Mouse (Mus musculus) intestine, embryonic 14.5 days (tissue): Measurements from ENCODE around the gene Six3. TPM values are rescaled to one million over a fixed set of nuclear protein-coding genes. Genes with fewer than 3 reads are reported as not detected.

Source experiments
- ATAC-seq: fragments of 200-750 bp; cut with Nextera tagmentation; replicated peaks from 2 replicates; pipeline ENCODE4 v1.8.0; 2017; ENCODE audit warnings: low read depth, moderate number of reproducible peaks, moderate TSS enrichment, moderate library complexity; ENCODE audit not compliant: low FRiP score, low TSS enrichment
- DNase-seq: peaks from one replicate; pipeline ENCODE4 v3.0.0-alpha.2; 2018; ENCODE audit warnings: low spot score
- H3K27ac ChIP-seq: fragments of 300-500 bp; sonication (generic); 2 replicates; pipeline ENCODE4 v1.5.1; 2014; ENCODE audit warnings: low read depth, mild to moderate bottlenecking, control low read depth
- H3K27me3 ChIP-seq: fragments of 300-500 bp; sonication (generic); replicated peaks from 2 replicates; pipeline ENCODE4 v1.6.1; 2014; ENCODE audit warnings: low read length, control low read depth; ENCODE audit not compliant: control insufficient read depth, insufficient read depth
- H3K36me3 ChIP-seq: fragments of 300-500 bp; sonication (generic); 2 replicates; pipeline ENCODE4 v1.6.1; 2014; ENCODE audit warnings: low read length, control low read depth; ENCODE audit not compliant: control insufficient read depth, insufficient read depth
- H3K4me1 ChIP-seq: fragments of 300-500 bp; sonication (generic); replicated peaks from 2 replicates; pipeline ENCODE4 v1.6.1; 2014; ENCODE audit warnings: low read length, control low read depth, mixed read lengths; ENCODE audit not compliant: control insufficient read depth, insufficient read depth
- H3K4me2 ChIP-seq: fragments of 300-500 bp; sonication (generic); 2 replicates; pipeline ENCODE4 v1.6.1; 2014; ENCODE audit warnings: low read length
- H3K4me3 ChIP-seq: fragments of 300-500 bp; sonication (generic); 2 replicates; pipeline ENCODE4 v1.5.1; 2014; ENCODE audit warnings: low read depth, low read length, control low read depth, mixed read lengths
- H3K9ac ChIP-seq: fragments of 300-500 bp; sonication (generic); 2 replicates; pipeline ENCODE4 v1.6.1; 2014; ENCODE audit warnings: mild to moderate bottlenecking, low read length
- H3K9me3 ChIP-seq: fragments of 300-500 bp; sonication (generic); 2 replicates; pipeline ENCODE4 v1.6.1; 2016; ENCODE audit warnings: low read length, control low read depth; ENCODE audit not compliant: control insufficient read depth
- WGBS: fragments of 180-500 bp; shearing (Covaris S2); extraction: QIAGEN DNeasy Blood & Tissue Kit; methylation state at CpG from one replicate; pipeline ENCODE4 v1.1.7; 2014; 5-methylcytosine and 5-hydroxymethylcytosine counted together
- polyA plus RNA-seq: library from polyadenylated mRNA; unstranded; fragments of >200 nt; fragmentation: Nextera tagmentation; extraction: Ambion mirVana; gene quantifications from 2 replicates; pipeline ENCODE4 v1.2.1, GENCODE M21; 2014

Gene Six3
- polyA plus RNA-seq, 1 experiment from 2014 or later, result not detected

DNA sequence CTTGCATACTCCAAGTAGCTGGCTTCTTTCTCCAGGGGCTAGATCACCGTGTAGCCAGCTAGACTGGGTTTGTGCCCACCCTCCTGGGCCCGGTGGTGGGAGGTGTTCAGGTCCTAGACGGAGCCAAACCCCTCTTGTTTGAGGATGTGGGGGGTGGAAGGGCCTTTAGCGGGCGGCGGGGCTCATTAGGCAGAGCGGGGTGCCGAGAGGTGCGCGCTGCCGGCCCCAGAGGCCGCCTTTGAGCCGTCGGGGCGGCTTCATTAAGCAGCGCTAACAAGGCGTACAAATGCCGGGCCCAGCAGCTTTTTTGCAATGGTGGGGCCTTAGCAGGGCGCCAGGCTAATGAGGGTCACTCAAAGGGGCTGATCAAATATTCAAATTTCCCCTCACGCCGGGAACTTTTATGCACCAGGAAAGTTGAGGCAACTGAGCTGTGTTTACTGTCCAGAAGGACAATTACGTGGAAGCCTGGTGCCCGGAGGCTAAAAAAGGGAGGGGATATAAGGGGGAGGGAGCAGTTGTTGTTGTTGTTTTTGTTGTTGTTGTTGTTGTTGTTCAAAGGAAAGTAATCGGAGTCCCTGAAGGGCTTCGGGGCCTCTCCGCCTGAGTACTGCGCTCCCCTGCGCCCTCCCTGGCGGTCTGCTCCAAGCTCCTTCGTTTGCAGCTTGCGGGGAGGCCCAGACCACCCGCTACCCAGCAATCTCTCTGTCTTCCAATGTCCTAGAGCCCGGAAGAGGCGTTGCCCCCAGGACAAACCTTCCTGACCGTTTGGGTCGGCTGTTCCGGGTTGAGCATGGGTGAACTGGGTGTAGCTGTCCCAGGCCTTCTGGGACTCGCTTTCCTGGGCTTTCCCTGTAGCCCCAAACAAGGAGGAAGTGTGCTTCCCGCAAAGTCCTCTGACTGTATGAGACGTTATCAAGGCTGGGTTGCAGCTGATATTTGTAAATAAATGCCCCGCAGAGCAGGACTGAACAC is 3.4 kb downstream of the Six3 start:
- Histone ChIP-seq H3K27ac (no peak overlapping the region), H3K4me1 (peaks cover 7% of the 10 kb centered on the region; the same call in 1 of the 2 replicates), H3K9ac (no peak overlapping the region), H3K4me2 (no peak overlapping the region), H3K9me3 (no peaks in the 10 kb centered on the region), H3K36me3 (no peaks in the 10 kb centered on the region), H3K4me3 (no peak overlapping the region), H3K27me3 (peaks cover 100% of the 10 kb centered on the region)
- DNase-seq, result peak; percentile 59
- ATAC-seq, result no peak
- WGBS, result under 1% methylated on average over 41 of the region's 41 CpGs

DNA sequence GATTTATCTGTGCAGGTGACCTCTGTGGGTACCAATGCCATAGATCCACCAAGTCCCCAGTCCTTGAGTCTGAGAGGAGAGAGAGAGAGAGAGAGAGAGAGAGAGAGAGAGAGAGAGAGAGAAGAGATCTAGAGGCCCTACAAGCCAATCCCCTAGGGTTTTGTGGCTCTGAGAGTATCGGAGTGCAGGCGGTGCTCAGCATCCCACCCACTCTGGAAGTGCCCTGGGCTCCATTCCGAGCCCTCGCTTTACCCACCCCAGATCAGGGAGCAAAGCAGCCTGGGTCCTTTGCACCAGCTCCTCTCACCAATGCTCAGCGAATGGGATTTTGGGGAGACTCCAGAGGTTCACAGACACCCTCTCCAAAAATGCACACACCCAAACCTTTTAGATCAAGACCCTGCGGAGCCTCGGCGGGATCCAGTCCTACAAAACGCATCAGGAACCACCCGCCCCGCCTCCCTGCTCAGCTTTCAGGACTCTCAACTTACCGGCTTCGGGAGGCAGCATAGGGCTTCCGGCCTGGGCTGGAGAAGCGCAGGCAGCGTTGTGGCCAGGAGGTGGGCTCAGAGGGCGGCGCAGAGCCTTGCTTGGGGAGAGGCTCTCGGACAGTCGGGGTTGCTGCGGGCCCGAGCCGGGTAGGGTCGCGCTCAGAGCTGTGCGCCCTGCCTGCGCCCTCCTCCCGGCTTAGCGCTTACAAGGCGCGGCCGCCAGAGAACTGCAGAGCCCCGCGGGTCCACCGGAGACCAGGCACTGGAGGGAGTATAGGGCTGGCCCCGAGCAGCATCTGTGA is 4.4 kb downstream of the Six3 start:
- no peaks in the 10 kb centered on the region for H3K9me3 ChIP-seq
- H3K36me3 ChIP-seq, result no peaks in the 10 kb centered on the region
- H3K4me3 ChIP-seq, result peak overlapping the region; percentile 2; the same call in 1 of the 2 replicates
- ATAC-seq, result no peak; the same call in 1 of the 2 replicates
- H3K4me1 ChIP-seq, result peaks cover 7% of the 10 kb centered on the region; the same call in 1 of the 2 replicates
- peaks cover 100% of the 10 kb centered on the region for H3K27me3 ChIP-seq
- DNase-seq, result peak; percentile 73
- H3K9ac ChIP-seq, result no peak overlapping the region
- peak overlapping the region; percentile 18 for H3K4me2 ChIP-seq
- under 1% methylated on average over 36 of the region's 36 CpGs for WGBS
- H3K27ac ChIP-seq, result no peak overlapping the region

DNA sequence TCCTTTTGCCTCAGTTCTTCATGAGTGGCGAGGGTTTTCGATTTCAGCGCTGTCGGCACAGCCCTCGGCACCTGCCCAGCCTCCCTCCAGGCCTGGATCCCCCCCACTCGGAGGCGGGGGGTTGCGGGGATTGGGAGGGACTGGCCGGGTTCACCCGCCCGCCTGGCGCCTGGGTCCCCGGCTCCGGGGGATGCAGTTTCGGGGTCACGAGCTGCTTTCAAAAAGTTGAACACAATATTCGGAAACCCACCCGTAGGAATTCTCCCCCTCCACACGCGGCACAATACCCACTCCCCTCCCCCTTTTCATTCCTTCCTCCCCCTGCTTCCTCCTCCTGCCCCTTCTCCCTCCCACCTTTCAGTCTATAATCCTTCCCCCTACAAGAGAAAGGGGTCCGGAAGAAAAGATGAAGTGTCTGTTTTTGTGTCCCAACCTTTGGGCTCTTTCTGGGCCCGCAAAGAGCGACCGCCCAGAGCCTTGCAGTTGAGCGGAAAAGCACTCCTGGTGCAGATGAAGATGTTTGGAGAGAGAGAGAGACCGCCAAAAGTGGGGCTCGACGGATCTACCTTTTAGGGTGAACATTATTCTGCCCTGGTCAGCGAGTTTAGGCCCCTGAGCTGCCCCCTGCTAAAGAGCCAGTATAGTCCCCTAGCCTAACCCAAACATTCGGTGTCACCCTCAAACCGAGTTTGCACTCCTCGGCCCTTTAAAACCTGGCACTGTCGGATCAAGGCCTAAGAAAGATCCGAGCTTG is 5.1 kb downstream of the Six3 start:
- peaks cover 100% of the 10 kb centered on the region for H3K27me3 ChIP-seq
- H3K4me3 ChIP-seq, result peak overlapping the region; percentile 2; the same call in 1 of the 2 replicates
- ATAC-seq (no peak), DNase-seq (peak; percentile 56)
- no peak overlapping the region for H3K27ac ChIP-seq
- WGBS, result 1% methylated on average over 34 of the region's 34 CpGs
- peak overlapping the region; percentile 18 for H3K4me2 ChIP-seq
- H3K9me3 ChIP-seq, result no peaks in the 10 kb centered on the region
- peaks cover 7% of the 10 kb centered on the region; the same call in 1 of the 2 replicates for H3K4me1 ChIP-seq
- no peak overlapping the region for H3K9ac ChIP-seq
- no peaks in the 10 kb centered on the region for H3K36me3 ChIP-seq

DNA sequence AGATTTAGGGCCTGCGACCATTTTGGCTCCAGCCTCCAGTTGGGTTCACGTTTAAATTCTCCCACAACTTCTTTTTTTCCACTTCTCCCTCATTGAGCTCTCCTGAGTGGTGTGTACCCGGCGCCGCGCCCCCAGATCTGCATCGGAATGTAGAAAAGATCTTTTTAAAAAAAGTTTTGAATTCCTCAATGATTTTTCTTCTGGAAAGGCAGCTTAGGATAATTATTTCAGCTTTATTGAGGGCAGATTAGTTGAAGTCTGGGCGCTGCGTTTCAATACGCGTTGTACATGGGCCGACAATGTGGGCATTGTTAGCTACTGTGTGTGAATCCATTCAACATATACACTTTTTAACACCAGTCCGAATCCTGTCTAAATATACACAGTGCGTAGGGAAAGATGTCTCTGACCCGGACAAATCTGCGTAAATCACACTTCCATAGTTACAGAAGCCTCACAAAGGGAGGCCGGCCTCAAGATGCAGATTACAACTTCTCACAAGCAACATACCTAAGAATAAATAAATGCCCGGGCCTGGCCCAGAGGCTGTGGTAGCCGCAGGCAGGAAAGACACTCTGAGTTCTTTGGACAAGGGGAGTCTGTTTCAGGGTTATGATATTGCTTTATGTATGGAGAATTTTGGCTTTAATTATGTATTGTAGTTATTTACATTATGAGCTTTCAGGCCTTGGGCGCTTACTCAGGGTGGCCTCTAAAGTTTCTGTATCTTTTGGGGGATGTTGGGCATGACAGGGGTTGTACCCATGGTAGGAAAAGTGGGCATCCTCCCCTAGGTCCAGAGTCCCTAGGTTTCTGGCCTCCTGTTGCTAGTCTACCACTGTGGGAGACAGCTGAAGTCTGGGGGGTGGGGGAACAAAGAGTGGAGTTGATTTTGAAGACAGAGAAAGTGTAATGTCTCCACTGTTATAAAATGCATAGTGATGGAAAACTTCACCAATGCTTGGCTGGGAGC is 6.0 kb downstream of the Six3 start:
- no peaks in the 10 kb centered on the region for H3K36me3 ChIP-seq
- H3K4me1 ChIP-seq, result peaks cover 7% of the 10 kb centered on the region; the same call in 1 of the 2 replicates
- H3K27me3 ChIP-seq, result peaks cover 100% of the 10 kb centered on the region
- H3K27ac ChIP-seq, result no peak overlapping the region
- WGBS, result 2% methylated on average over 20 of the region's 20 CpGs
- DNase-seq, result peak; percentile 59
- H3K9me3 ChIP-seq, result no peaks in the 10 kb centered on the region
- no peak overlapping the region for H3K4me2 ChIP-seq
- H3K4me3 ChIP-seq, result no peak overlapping the region
- no peak overlapping the region for H3K9ac ChIP-seq
- no peak for ATAC-seq

DNA sequence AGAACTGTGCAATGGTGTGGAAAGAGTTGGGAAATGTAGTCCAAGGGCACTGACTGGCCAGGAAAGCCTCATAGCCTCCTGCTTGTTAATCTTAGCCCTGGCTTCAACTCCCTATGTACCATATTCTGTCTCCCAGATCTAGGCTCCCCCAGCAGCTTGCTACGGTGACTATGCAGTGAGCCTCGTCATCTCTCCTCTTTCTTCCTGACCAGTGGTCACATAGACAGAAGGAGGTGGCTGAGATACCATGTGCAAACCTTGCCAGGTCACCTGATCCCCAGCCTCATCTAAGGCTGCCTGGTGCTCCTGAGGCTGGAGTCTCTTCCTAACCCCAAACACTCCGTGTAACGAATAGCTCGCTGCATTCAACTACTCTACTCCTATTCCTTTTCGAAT is 6.7 kb downstream of the Six3 start:
- peaks cover 100% of the 10 kb centered on the region for H3K27me3 ChIP-seq
- no peak overlapping the region for H3K4me2 ChIP-seq
- H3K4me1 ChIP-seq, result peaks cover 7% of the 10 kb centered on the region; the same call in 1 of the 2 replicates
- no peaks in the 10 kb centered on the region for H3K36me3 ChIP-seq
- no peaks in the 10 kb centered on the region for H3K9me3 ChIP-seq
- no peak overlapping the region for H3K4me3 ChIP-seq
- under 1% methylated on average over 6 of the region's 6 CpGs for WGBS
- peak; percentile 53 for DNase-seq
- no peak overlapping the region for H3K9ac ChIP-seq
- no peak overlapping the region for H3K27ac ChIP-seq
- ATAC-seq, result no peak

DNA sequence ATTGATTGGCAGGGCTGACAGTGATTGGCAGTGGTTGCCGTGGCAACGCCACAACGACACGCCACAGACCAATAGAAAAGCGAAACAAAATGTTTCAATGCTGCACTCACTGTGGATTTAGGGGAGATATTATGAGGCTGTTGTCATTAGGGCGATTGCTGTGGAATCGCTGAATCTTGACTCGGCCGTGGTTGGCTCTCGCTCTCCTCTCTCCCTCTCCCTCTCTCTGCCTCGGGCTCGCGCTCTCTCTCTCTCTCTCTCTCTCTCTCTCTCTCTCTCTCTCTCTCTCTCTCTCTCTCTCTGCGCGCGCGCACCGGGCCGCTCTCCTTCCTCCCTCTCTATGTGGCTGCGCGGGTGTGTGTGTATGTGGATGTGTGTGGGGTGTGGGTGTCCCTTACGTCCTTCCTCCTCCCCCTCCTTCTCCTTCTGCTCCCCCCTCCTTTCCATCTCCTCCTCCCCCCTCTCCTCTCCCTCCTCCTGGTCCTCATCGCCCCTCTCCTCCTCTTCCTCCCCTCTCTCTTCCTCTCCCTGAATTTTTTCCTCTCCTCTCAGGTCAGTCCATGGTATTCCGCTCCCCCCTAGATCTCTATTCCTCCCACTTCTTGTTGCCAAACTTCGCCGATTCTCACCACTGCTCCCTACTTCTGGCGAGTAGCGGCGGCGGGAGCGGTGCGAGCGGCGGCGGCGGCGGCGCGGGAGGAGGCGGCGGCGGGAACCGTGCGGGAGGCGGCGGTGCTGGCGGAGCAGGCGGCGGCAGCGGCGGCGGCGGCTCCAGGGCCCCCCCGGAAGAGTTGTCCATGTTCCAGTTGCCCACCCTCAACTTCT is 7.5 kb downstream of the Six3 start:
- Histone ChIP-seq H3K9me3 (no peaks in the 10 kb centered on the region), H3K4me2 (peak overlapping the region; percentile 33), H3K27ac (no peak overlapping the region), H3K4me1 (peaks cover 7% of the 10 kb centered on the region; the same call in 1 of the 2 replicates), H3K36me3 (no peaks in the 10 kb centered on the region), H3K27me3 (peaks cover 100% of the 10 kb centered on the region), H3K4me3 (peak overlapping the region; percentile 21; the same call in 1 of the 2 replicates), H3K9ac (no peak overlapping the region)
- ATAC-seq (no peak), DNase-seq (peak; percentile 52)
- WGBS, result 1% methylated on average over 47 of the region's 54 CpGs
